Mouse (Mus musculus): Measurements from ENCODE around the gene Arpc5. TPM values are rescaled to one million over a fixed set of nuclear protein-coding genes. Genes with fewer than 3 reads are reported as not detected.

Gene Arpc5
- polyA plus RNA-seq, 1 experiment, result 190 TPM

DNA sequence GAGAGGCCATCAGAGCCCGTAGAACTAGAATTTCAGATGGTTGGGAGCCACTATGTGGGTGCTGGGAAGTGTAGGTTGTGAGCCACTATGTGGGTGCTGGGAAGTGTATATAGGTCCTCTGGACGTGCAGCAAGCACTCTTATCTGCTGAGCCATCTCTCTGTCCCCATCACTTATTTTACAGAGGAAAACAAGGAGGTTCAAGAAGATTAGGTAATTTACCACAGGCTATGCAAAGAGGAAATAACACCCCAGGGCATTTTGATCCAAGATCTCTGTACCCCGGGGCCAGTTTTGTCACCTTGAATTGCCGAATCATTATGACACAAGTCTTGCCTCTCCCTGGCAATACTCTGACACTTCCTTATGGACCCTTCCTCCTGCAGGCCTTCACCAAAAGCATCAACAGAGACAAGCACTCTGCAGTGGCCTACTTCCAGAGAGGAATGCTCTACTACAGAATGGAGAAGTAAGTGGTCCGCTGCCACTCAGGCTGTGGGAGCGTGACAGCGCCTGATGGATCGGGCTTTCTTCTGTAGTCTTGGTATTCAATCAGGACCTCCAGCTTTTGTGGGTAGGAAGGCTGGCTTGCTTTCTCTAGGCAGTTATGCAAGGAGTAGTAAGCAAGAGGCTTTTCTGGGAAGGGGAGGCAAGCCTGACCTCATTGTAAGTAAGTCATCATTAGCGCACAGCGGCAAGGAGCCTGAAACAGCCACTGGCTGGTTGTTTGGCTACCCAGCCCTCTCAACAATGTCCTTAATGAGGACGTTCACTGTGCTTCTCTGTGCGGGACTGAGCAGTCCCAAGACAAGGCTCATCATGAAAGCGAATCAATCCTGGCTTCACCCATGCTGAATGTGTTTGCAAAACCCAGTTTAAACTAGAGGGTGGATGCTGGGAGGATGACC is 44.4 kb downstream of the Arpc5 start:
- no peak for TF ChIP-seq CTCF (IDR thresholded peaks at IDR 0.05; ENCODE audit: borderline replicate concordance, insufficient read depth, low read length)
- H3K4me3 ChIP-seq (ENCODE audit: insufficient read depth, low read length), result no peak overlapping the region
- H3K4me1 ChIP-seq (ENCODE audit: control insufficient read depth, insufficient read depth, low read length), result no peaks in the 10 kb centered on the region
- no peak overlapping the region for H3K27ac ChIP-seq (ENCODE audit: insufficient read depth, low read length)

DNA sequence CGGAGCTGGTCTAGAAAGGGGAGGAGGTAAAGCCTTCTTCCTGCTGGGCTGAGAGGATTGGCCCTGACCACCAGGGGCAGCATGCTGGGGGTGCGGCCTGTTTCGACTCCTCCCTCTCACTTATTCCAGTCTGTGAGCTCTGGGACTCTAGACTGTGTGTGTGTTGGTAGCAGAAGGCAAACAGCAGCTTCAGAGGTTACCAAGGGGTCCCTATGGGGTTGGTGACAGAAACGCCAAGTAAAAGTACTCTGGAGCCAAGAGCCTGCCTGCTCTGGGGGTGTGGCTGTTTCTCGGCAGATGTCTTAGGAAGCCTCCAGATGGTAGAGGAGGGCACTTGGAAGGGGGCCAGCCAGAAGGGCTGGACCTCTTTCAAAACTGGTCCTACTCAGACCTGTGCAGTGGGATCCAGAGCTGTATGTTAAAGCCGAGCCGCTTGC is 48.9 kb downstream of the Arpc5 start:
- peak; percentile 1; the same call in 1 of the 2 replicates for TF ChIP-seq CTCF (IDR thresholded peaks at IDR 0.05; ENCODE audit: borderline replicate concordance, insufficient read depth, low read length)
- no peak for TF ChIP-seq POLR2A (IDR thresholded peaks at IDR 0.05; ENCODE audit: low read depth, low read length)
- Histone ChIP-seq H3K4me3 (ENCODE audit: insufficient read depth, low read length) (no peak overlapping the region), H3K27ac (ENCODE audit: insufficient read depth, low read length) (no peak overlapping the region), H3K4me1 (ENCODE audit: control insufficient read depth, insufficient read depth, low read length) (no peaks in the 10 kb centered on the region)

DNA sequence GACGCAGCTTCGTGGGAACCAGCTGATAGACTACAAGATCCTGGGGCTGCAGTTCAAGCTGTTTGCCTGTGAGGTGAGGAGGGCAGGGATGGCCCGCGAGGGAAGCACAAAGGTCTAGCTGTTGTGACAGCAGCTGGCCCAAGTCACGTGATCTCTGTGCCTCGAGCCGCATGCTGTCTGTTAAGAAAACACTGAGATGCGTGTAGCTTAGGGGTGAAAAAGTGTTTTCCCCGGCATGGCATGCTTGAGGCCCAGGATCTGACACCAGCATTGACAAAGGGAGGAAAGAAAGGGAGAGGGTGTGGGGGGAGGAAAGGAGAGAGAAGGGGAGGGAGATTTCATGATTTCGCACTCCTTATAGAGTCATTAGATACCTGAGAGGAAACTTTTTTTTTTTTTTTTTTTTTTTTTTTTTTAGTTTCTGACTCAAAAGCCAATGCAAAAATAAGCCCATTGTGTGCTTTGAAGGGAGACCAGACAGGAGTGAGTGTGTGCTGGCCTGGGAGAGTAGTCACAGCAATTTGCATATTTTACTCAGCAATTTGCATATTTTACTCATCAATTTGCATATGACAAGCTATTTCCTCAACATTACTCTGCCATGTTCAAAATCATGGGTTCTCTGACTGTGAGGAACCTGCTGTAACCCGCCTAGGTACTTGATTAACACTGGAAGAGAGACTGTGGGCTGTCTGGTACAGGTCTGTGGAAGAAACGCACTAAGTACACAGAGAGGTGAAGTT is 50.9 kb downstream of the Arpc5 start:
- Histone ChIP-seq H3K4me3 (ENCODE audit: insufficient read depth, low read length) (no peak overlapping the region), H3K27ac (ENCODE audit: insufficient read depth, low read length) (no peak overlapping the region), H3K4me1 (ENCODE audit: control insufficient read depth, insufficient read depth, low read length) (peaks cover 6% of the 10 kb centered on the region; the same call in 1 of the 2 replicates)
- TF ChIP-seq POLR2A (IDR thresholded peaks at IDR 0.05; ENCODE audit: low read depth, low read length) (no peak), CTCF (IDR thresholded peaks at IDR 0.05; ENCODE audit: borderline replicate concordance, insufficient read depth, low read length) (no peak)

DNA sequence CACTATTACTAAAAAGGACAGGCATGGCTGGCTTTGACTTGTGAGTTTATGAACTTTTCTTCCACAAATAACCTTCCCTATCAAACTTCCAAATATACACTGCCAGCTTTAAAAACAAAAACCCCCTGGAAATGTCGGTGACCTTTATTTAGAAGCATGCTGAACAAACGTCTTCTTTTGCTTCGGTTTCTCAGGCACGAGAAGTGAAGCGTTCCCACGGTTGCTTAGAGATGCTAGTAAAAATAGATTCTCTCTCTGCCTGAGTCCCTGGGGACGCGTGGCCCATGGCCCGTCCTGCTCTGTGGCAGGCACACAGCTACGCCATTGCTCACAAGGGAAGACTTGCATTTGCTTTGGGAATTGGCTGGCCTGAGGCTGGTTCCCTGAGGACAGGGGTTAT is 51.5 kb downstream of the Arpc5 start:
- TF ChIP-seq POLR2A (IDR thresholded peaks at IDR 0.05; ENCODE audit: low read depth, low read length) (no peak), CTCF (IDR thresholded peaks at IDR 0.05; ENCODE audit: borderline replicate concordance, insufficient read depth, low read length) (no peak)
- Histone ChIP-seq H3K4me1 (ENCODE audit: control insufficient read depth, insufficient read depth, low read length) (peaks cover 6% of the 10 kb centered on the region; the same call in 1 of the 2 replicates), H3K4me3 (ENCODE audit: insufficient read depth, low read length) (no peak overlapping the region), H3K27ac (ENCODE audit: insufficient read depth, low read length) (no peak overlapping the region)

DNA sequence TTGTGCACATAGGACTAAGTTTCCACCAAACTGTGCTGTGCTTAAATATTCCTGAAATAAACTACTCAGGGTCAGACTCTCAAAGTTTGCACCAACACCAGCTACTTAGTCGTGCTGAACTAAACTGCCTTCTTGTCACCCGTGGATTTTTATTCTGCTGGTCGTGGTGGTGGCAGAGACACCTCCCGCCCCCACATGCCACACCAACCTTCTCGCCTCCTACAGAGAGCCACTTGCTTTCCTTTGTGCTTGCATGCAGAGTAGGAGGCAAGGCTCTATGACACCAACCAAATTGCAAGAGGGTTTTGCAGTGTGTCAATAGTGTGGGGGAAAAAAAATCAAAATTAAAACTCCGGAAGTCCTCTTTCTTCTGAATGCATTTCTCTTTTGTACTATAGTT is 53.2 kb downstream of the Arpc5 start:
- Histone ChIP-seq H3K27ac (ENCODE audit: insufficient read depth, low read length) (no peak overlapping the region), H3K4me1 (ENCODE audit: control insufficient read depth, insufficient read depth, low read length) (peaks cover 6% of the 10 kb centered on the region; the same call in 1 of the 2 replicates), H3K4me3 (ENCODE audit: insufficient read depth, low read length) (no peak overlapping the region)
- TF ChIP-seq CTCF (IDR thresholded peaks at IDR 0.05; ENCODE audit: borderline replicate concordance, insufficient read depth, low read length), result no peak
- TF ChIP-seq POLR2A (IDR thresholded peaks at IDR 0.05; ENCODE audit: low read depth, low read length), result no peak

DNA sequence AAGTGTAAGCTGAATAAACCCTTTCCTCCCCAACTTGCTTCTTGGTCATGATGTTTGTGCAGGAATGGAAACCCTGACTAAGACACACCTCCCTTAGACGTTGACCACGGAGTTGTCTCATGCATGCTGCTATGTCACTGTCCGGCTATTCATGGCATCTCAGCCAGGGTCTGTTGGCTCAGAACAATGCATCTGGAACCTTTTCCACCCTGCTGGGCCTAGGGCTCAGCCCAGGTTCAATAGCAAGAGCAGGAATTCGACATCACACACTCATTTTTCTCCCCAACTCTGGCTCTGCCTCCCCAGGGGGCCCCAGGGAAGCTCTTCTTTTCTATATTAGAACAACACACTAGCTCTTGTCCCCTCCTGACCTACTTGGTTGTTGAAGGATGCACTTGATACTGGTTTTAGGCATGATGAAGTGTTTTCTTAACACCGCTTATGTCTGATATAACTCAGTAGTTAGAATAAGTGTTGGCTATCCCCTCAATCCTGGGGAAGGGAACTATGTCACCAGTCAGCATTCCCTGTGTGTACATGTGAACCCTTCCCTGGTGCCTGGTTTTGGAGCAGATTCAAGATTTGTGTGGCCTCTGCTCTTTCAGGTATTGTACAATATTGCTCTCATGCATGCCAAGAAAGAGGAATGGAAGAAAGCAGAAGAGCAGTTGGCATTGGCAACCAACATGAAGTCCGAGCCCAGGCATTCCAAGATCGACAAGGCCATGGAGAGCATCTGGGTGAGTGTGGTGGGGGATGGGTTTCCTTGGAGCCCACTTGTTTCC is 54.8 kb downstream of the Arpc5 start:
- no peak for TF ChIP-seq POLR2A (IDR thresholded peaks at IDR 0.05; ENCODE audit: low read depth, low read length)
- TF ChIP-seq CTCF (IDR thresholded peaks at IDR 0.05; ENCODE audit: borderline replicate concordance, insufficient read depth, low read length), result no peak

DNA sequence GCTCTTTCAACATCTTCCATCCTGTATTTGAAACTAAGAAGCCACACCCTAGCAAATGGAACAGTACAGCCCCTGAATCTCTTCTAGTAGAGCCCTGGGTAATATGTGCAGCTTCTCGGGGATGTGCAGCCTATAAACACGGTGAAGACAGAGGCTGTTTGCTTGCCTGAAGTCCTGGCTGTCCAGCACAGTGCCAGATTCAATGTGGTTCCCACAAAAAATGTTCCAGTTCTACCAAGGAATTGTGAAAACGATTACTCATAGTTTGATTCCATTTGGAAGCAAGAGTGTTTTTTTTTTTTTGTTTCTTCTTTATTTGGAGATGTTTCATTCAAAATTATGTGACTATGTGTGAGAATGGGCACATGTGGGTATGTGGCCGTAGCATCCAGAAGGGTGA is 55.4 kb downstream of the Arpc5 start:
- H3K4me1 ChIP-seq (ENCODE audit: control insufficient read depth, insufficient read depth, low read length), result peaks cover 6% of the 10 kb centered on the region; the same call in 1 of the 2 replicates
- peak overlapping the region; percentile 41 for H3K27ac ChIP-seq (ENCODE audit: insufficient read depth, low read length)
- TF ChIP-seq POLR2A (IDR thresholded peaks at IDR 0.05; ENCODE audit: low read depth, low read length), result no peak
- TF ChIP-seq CTCF (IDR thresholded peaks at IDR 0.05; ENCODE audit: borderline replicate concordance, insufficient read depth, low read length), result no peak
- H3K4me3 ChIP-seq (ENCODE audit: insufficient read depth, low read length), result no peak overlapping the region

More for the DNA sequence above, 54.8 kb downstream of the Arpc5 start:
- H3K4me3 ChIP-seq (ENCODE audit: insufficient read depth, low read length), result no peak overlapping the region
- H3K27ac ChIP-seq (ENCODE audit: insufficient read depth, low read length), result peak overlapping the region; percentile 41
- peaks cover 6% of the 10 kb centered on the region; the same call in 1 of the 2 replicates for H3K4me1 ChIP-seq (ENCODE audit: control insufficient read depth, insufficient read depth, low read length)

DNA sequence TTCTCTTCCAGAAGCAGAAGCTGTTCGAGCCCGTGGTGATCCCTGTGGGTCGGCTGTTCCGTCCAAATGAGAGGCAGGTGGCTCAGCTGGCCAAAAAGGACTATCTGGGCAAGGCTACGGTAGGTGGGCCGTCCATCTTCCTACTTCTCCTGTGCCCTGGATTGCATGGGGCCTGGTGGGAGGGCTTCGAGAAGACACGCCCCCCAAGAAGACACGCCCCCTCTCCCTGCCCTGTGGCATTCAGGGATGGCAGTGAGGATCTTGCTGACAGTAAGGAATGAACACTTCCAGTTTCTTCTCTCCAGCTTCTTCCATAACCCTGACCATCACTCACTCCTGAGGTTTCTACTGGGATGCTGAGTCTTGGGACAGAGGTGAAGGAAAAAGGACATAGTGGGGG is 57.9 kb downstream of the Arpc5 start:
- TF ChIP-seq CTCF (IDR thresholded peaks at IDR 0.05; ENCODE audit: borderline replicate concordance, insufficient read depth, low read length) (no peak), POLR2A (IDR thresholded peaks at IDR 0.05; ENCODE audit: low read depth, low read length) (no peak)
- Histone ChIP-seq H3K27ac (ENCODE audit: insufficient read depth, low read length) (no peak overlapping the region), H3K4me1 (ENCODE audit: control insufficient read depth, insufficient read depth, low read length) (peaks cover 6% of the 10 kb centered on the region; the same call in 1 of the 2 replicates), H3K4me3 (ENCODE audit: insufficient read depth, low read length) (no peak overlapping the region)

Other genes with a start within 250 kb of the Arpc5 start
- gene Apobec4, start 16.0 kb upstream of the Arpc5 start, polyA plus RNA-seq (2011; ENCODE audit: insufficient read length, low read depth, missing spikeins), result not detected in 2 replicates
- gene Rgl1, start 191 bp upstream of the Arpc5 start, polyA plus RNA-seq (2011; ENCODE audit: insufficient read length, low read depth, missing spikeins), result 53.6 and 54.3 TPM in 2 replicates
- gene Ncf2, start 33.7 kb downstream of the Arpc5 start, polyA plus RNA-seq (2011; ENCODE audit: insufficient read length, low read depth, missing spikeins), result 0.18 and 1.7 TPM in 2 replicates
- 45.6 and 49.0 TPM in 2 replicates for gene Smg7, start 136.1 kb downstream of the Arpc5 start, polyA plus RNA-seq (2011; ENCODE audit: insufficient read length, low read depth, missing spikeins)
- 26.7 and 30.4 TPM in 2 replicates for gene Nmnat2, start 188.5 kb downstream of the Arpc5 start, polyA plus RNA-seq (2011; ENCODE audit: insufficient read length, low read depth, missing spikeins)